Mouse (Mus musculus) liver, embryonic 14.5 days (tissue): Measurements from ENCODE around the gene Bcl9l.

Source experiments
- CTCF ChIP-seq: IDR thresholded peaks from 2 replicates; pipeline ENCODE4 v1.5.1; 2016; ENCODE audit warnings: antibody characterized with exemption, low read depth, control low read depth
- EP300 ChIP-seq: IDR thresholded peaks from 2 replicates; pipeline ENCODE4 v1.6.1; 2016; ENCODE audit warnings: antibody characterized with exemption, low read depth

DNA sequence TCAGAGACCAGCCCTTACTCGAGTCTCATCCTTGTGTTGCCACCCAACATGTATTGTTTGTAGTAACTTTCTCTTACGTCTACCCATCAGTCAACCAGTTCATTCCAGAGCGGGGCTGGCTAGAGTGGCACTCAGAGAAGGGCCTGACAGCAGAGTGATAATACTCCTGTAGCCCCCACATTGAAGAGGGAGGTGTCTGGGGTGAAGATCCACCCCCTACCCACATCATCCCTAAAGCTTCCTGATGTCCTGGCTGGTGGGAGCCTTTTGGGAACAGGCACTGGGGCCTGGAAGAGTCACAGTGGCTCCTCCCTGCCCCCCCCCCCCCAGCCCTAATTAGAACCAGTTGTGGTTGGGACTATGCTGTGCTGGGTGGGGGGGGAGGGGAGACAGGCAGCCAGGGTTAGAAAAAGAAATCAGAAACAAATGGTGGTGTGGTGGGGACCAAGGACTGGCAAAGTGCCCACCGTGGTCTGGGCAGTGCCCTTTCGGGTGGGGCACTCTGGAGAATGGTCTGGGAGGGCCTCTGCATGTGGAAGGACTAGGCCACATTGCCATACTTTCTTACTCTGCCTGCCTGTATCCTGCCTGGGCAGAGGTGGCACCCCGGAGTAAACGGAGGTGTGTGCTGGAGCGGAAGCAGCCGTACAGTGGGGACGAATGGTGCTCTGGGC is 18.7 kb downstream of the Bcl9l start:
- no peak for TF ChIP-seq EP300
- TF ChIP-seq CTCF = no peak
